Mouse (Mus musculus): Measurements from ENCODE around the gene Nipsnap3b.
A peak's percentile ranks its signal among the peaks of the same experiment; 100 is the strongest.

Nipsnap3b gene

DNA sequence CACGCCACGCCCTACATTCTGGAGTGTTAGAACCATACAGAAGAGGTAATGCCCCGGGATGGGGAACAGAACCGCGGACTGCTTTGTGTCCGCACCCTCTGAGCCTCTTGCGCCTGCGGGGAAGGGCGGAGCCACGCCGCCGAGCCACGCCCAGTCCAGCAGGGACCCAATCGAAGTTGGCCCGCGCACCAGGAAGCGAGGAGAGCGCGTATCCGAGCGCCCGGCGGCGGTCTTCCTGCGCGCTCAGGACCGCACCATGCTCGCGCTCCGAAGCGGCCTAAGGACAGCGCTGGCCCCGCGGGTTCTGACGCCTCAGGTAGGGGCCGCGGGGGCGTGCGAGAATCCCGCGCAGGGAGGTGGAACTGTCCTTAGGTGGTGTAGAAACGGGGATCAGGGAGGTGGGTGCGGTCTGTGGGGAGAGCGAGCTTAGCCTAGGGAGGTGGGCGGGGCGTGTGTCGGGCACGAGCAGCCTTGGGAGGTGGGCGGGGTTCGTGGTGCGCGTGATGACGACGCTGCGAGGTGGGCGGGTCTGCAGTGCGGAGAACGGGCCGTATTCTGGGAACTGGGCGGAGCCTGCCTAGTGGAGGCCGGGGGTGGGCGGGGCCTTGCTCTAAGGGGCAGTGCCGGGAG is at the start of gene Nipsnap3b:
Gene Nipsnap3b (plus strand): TSS at position 149 of the 630 bp plus-strand sequence.
- DNase-seq (ENCODE audit: low read depth, low spot score), result peak; percentile 96

DNA sequence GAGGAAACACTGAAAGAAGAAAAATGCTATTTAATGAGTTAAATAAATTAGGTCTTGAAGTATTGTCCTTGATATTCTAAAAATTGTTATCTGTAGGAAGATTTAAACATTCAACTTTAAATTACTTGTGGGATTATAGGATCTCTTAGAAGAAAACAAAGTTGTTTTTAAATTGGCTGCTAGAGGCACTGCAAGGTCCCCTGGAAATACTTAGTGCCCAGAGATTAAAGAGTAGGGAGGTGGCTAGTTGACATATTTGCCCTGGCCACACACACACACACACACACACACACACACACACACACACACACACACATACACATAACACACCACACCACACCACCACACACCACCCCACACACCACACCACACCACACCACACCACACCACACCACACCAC is 47.4 kb upstream of the Nipsnap3b start, which contains the start of gene Olfr270:
Gene Olfr270 (plus strand): TSS at position 301 of the 400 bp plus-strand sequence.
- no peak for DNase-seq (ENCODE audit: low read depth, low spot score)

DNA sequence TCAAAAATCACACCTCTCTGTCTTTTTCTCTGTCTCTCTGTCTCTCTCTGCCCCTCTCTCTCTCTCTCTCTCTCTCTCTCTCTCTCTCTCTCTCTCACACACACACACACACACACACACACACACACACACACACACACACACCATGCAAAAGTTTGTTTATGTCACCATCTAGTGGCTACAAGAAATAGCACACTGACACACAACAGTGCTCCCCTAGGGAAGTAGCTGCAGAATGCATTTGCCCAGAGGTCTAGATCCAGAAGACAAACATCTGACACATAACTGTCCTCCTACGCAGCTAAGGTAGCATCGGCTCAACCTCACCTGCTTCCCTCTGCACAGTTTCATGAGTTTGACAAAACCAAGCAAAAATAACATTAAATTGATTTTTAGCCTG is 26.5 kb upstream of the Nipsnap3b start:
- peak; percentile 48 for DNase-seq (ENCODE audit: low read depth, low spot score)

DNA sequence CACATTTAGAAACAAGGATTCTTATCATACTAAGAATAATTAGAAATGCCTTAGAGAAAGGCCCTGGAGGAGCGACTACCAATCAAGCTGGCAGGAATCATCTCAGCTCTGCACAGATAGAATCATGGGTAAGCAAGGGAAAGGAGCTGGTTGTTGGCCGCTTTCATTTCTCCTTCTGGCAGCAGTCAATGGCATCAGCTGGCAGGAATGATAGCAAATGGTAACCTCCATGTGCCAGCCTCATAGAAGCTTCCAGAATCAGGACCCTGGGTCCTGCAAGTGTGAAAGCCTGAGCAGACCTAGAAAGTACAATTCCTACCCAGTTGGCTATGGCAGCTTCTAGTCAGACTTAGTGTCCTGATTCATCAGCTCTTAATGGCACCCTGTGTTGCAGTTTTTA is 25.4 kb upstream of the Nipsnap3b start:
- no peak for DNase-seq (ENCODE audit: low read depth, low spot score)

- DNase-seq (ENCODE audit: low read depth, low spot score), result peak; percentile 59
These were observed 22.4 kb upstream of the Nipsnap3b start, which contains the start of gene Nipsnap3a for GRCm38 (mm10) chr4:52989248-52989647. TSS of gene Nipsnap3a (plus strand) at chr4:52989272.

GRCm38 (mm10) chr4:52999449-52999848 is 12.2 kb upstream of the Nipsnap3b start:
- DNase-seq (ENCODE audit: low read depth, low spot score), result no peak

GRCm38 (mm10) chr4:53000154-53000553 is 11.5 kb upstream of the Nipsnap3b start:
- no peak for DNase-seq (ENCODE audit: low read depth, low spot score)

- DNase-seq (ENCODE audit: low read depth, low spot score), result peak; percentile 18
These were observed 2.5 kb upstream of the Nipsnap3b start for GRCm38 (mm10) chr4:53009183-53009582.

GRCm38 (mm10) chr4:53009871-53010270 is 1.8 kb upstream of the Nipsnap3b start:
- no peak for DNase-seq (ENCODE audit: low read depth, low spot score)

DNA sequence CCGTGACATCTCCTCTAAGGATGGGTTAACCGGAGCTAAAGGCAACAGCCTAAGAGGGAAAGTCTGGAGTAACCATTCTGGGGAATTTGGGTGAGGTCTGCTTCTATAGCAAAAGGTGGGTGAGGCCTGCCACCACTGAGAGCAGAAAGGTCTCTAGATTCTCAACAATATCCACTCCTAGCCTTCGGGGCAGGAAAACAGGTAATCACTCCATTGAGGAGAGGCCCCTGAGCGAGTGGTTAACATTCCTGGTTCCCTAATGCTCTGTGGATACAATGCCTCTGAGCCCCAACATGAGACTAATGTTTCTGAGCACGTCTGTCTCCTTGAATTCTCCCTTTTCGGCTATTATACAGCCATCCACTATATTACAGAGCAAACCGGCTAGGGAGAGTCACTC is 2.7 kb downstream of the Nipsnap3b start:
- peak; percentile 33 for DNase-seq (ENCODE audit: low read depth, low spot score)

DNA sequence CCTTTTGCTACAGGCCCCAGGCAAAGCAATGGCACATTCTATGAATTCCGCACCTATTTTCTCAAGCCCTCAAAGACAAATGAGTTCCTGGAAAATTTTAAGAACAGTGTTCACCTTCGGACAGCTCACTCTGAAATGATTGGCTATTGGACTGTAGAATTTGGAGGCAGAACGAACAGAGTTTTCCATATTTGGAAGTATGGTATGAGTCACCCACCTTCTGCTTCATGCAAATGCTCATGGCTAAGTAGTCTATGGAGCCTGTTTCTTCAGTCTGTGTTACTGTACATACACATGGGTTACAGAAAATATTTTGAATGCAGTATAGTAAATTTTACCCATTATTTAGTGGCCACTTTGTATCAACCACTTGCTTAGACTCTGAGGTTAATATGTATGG is 3.3 kb downstream of the Nipsnap3b start:
- DNase-seq (ENCODE audit: low read depth, low spot score), result no peak

DNA sequence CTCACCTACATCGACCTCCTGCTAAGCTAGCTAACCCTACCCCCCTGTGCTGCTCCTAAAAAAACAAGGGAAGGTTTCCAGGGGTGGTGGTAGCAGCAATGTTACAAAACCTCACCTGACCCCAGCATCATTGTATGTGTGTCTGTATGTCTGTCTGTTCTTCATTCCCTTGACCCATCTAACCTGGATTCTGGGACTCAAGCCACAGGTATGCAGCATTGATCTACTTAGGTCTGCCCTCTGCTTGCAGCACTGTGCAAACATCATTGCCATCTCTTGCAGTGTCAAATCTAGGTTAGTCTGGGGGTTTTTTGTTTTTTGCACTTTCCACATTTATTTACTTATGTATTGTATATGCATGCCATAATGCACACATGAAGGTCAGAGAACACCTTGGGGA is 6.7 kb downstream of the Nipsnap3b start:
- DNase-seq (ENCODE audit: low read depth, low spot score), result no peak

DNA sequence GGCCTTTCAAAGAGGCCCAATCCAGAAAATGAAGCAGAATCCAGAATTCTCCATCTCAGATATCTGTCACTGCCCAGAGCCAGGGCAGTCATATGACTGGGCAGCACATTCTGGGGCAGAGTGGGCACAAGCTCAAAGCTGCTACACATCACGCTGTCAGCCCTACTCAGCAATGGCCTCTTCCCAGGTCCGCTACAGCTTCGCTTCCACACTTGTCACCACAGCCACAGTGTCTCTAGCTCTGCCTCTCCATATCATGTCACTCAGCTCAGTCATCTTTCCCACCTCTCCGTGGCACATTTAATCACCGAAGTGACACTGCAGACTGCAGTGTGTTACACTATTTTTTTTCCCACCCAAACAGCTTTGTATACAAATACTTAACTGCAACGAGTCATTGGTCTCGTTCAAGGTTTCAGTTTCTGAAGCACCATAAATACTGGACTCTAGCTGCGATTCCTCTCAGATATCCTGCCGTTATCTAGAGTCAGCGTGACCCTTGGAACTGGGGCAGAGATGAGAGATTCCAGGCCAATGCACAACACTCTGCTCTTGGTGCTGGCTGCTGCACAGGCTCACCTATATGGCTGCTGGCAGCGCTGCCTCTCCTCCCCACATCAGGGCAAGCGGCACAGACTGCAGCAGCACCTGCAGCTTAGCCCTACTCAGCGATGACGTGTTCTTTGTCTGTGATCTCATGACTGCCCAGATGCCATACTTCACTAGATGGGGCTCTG is 11.7 kb downstream of the Nipsnap3b start:
- DNase-seq (ENCODE audit: low read depth, low spot score), result no peak

DNA sequence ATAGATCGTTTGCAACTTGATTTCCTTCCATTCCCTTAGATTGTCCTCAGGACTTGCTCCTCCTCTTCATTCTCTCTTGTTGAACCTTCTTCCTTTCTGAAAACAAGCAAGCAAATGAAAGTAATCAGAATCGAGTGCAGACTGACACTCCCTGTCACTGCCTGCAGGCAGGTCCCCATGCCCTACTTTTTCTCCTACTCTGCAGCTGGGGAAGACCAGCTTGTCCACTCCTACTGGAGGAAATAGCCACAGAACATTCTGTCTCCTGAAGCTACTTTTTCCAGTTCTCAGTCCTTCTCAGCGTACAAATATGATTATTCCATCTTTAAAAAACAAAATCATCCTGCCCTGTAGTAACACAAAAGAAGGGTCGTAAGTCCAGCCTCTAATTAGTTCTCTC is 12.7 kb downstream of the Nipsnap3b start:
- DNase-seq (ENCODE audit: low read depth, low spot score), result no peak

GRCm38 (mm10) chr4:53027811-53028210 is 16.1 kb downstream of the Nipsnap3b start:
- DNase-seq (ENCODE audit: low read depth, low spot score), result no peak

- DNase-seq (ENCODE audit: low read depth, low spot score), result peak; percentile 41
These were observed 18.8 kb downstream of the Nipsnap3b start for GRCm38 (mm10) chr4:53030326-53030948.

- no peak for DNase-seq (ENCODE audit: low read depth, low spot score)
These were observed 32.1 kb downstream of the Nipsnap3b start for GRCm38 (mm10) chr4:53043819-53044218.

DNA sequence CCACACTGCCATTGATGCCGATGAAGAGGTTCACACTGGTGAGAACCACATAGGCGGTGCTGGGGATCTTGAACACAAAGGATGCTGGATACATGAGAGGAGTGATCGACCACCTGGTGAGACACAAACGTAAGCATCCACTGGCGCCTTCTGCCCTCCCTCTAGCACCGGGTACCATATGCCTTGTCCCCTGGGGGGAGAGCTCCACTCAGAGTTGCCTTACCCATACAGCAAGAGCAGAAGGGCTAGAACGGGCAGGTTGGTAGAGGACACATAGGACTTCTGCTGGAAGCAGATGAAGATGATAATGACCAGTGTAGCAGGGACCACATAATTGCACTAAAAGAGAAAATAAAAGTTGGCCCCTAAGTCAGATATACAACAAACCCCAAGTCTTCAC is 34.1 kb downstream of the Nipsnap3b start:
- no peak for DNase-seq (ENCODE audit: low read depth, low spot score)

DNA sequence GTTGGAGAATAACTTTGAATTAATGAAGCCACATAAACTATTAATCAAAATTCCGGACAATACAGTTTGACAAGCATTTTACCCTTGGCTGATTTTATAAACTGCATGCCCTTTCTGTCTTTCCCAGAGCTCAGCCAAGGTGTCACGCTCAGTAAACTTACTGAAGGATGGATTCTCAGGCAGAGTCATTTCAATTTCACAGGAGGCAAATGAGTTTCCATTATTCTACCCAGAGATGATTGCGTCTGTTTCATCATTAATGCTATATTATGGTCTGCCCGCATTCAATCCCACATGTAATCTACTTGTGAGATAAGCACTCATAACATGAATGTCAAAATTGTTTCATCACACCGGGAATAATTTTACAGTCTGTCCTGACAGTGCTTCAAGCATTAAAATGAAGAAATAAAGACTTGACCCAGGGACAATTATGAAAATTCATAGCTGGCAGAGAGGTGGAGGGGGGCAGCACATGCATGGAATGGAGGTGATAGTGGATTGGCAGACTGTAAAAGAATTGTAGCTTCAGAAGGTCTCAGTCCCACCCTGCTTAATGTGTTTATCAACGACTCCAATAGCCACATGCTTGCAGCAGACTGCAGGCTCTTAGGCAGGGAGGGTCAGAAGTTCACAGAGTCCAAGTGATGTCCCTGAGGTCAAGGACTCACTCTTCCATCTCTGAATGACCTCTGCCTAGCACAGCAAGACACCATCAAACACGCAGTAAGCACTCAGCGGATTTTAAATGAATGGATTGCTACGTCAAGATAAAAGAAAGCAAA is 34.8 kb downstream of the Nipsnap3b start:
- DNase-seq (ENCODE audit: low read depth, low spot score), result peak; percentile 52

- DNase-seq (ENCODE audit: low read depth, low spot score), result no peak
These were observed 50.8 kb downstream of the Nipsnap3b start for GRCm38 (mm10) chr4:53062301-53063008.

Data from R1 (cell line).